Mouse (Mus musculus) midbrain, embryonic 15.5 days (tissue): ENCODE measurements around the gene 2210011C24Rik. TPM values are rescaled to one million over a fixed set of nuclear protein-coding genes. Genes with fewer than 3 reads are reported as not detected.
A peak's percentile ranks its signal among the peaks of the same experiment; 100 is the strongest.

Experiments used
- ATAC-seq: fragments of 200-750 bp; cut with Nextera tagmentation; replicated peaks from 2 replicates; pipeline ENCODE4 v1.8.0; 2017; ENCODE audit warnings: moderate TSS enrichment
- H3K27ac ChIP-seq: fragments of 300-500 bp; sonication (generic); 2 replicates; pipeline ENCODE4 v1.5.1; 2015; ENCODE audit warnings: mild to moderate bottlenecking, inconsistent platforms
- H3K27me3 ChIP-seq: fragments of 300-500 bp; sonication (generic); replicated peaks from 2 replicates; pipeline ENCODE4 v1.6.1; 2015; ENCODE audit warnings: inconsistent platforms
- H3K36me3 ChIP-seq: fragments of 300-500 bp; sonication (generic); replicated peaks from 2 replicates; pipeline ENCODE4 v1.6.1; 2015; ENCODE audit warnings: inconsistent platforms
- H3K4me1 ChIP-seq: fragments of 300-500 bp; sonication (generic); 2 replicates; pipeline ENCODE4 v1.6.1; 2015; ENCODE audit warnings: inconsistent platforms
- H3K4me2 ChIP-seq: fragments of 300-500 bp; sonication (generic); 2 replicates; pipeline ENCODE4 v1.6.1; 2015; ENCODE audit warnings: inconsistent platforms, mild to moderate bottlenecking, moderate library complexity
- H3K4me3 ChIP-seq: fragments of 300-500 bp; sonication (generic); 2 replicates; pipeline ENCODE4 v1.5.1; 2015; ENCODE audit warnings: mild to moderate bottlenecking, inconsistent platforms
- H3K9ac ChIP-seq: fragments of 300-500 bp; sonication (generic); 2 replicates; pipeline ENCODE4 v1.6.1; 2015; ENCODE audit warnings: mild to moderate bottlenecking, inconsistent platforms
- H3K9me3 ChIP-seq: fragments of 300-500 bp; sonication (generic); 2 replicates; pipeline ENCODE4 v1.6.1; 2016; ENCODE audit warnings: inconsistent platforms
- WGBS: fragments of 180-500 bp; shearing (Covaris S2); methylation state at CpG from one replicate; pipeline ENCODE4 v1.1.7; 2015; ENCODE audit warnings: mixed read lengths; 5-methylcytosine and 5-hydroxymethylcytosine counted together
- polyA plus RNA-seq: library from polyadenylated mRNA; unstranded; fragments of >200 nt; fragmentation: Nextera tagmentation; extraction: Ambion mirVana; gene quantifications from 2 replicates; pipeline ENCODE4 v1.2.1, GENCODE M21; 2015

The 2210011C24Rik gene
- polyA plus RNA-seq, 1 experiment from 2014 or later: 0.39 TPM

DNA sequence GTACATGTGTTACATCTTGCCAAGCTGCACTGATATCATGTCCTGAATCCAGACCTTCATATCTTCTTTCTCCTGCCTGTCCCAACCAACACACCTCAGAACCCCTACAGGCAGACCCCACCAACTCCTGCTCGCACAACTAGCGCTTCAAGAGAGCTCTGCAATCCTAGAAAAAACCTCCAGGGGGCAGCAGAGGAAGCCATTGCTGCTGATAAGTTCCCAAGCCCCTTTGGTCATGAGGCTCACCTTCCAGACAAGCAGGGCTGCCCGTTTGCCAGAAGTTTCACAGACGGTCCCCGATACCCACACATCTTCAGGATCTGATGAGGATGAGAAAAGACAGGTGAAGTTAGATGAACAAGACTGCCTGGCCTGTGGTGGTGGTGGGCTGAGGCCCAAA is 27.1 kb upstream of the 2210011C24Rik start:
- no peak overlapping the region for H3K9ac ChIP-seq
- H3K4me2 ChIP-seq: no peak overlapping the region
- WGBS: 10% methylated on average over 5 of the region's 5 CpGs
- H3K9me3 ChIP-seq: no peaks in the 10 kb centered on the region
- peaks cover 11% of the 10 kb centered on the region for H3K4me1 ChIP-seq
- no peak overlapping the region for H3K4me3 ChIP-seq
- no peak overlapping the region for H3K27ac ChIP-seq
- H3K27me3 ChIP-seq: peaks cover 43% of the 10 kb centered on the region
- H3K36me3 ChIP-seq: no peaks in the 10 kb centered on the region
- no peak for ATAC-seq

DNA sequence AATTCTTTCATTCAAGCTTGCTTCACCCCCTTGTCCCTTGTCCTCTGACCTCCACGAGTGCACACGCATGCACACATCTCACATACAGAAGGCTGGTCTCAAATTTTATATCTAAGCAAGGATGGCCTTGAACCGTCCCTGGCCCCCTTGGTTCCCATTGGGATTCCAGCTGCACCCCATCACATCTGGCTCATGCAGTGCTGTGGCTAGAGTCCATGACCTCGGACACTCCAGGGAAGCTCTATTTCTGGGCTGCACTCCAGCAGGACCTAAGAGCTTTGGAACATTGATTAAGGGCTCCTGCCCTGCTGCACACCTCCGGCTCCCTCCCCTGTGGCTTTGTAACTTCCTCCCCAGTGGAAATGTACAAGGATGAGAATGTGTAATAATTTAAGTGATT is 26.0 kb upstream of the 2210011C24Rik start:
- peaks cover 33% of the 10 kb centered on the region for H3K27me3 ChIP-seq
- no peak overlapping the region for H3K4me3 ChIP-seq
- ATAC-seq: no peak
- H3K4me2 ChIP-seq: no peak overlapping the region
- H3K4me1 ChIP-seq: peaks cover 11% of the 10 kb centered on the region
- H3K9ac ChIP-seq: no peak overlapping the region
- no peaks in the 10 kb centered on the region for H3K9me3 ChIP-seq
- no peak overlapping the region for H3K27ac ChIP-seq
- H3K36me3 ChIP-seq: no peaks in the 10 kb centered on the region
- 77% methylated on average over 5 of the region's 5 CpGs for WGBS

- Histone ChIP-seq H3K36me3 (no peaks in the 10 kb centered on the region), H3K9me3 (no peaks in the 10 kb centered on the region), H3K27me3 (no peaks in the 10 kb centered on the region), H3K4me3 (no peak overlapping the region), H3K27ac (no peak overlapping the region), H3K9ac (no peak overlapping the region), H3K4me2 (no peak overlapping the region), H3K4me1 (no peaks in the 10 kb centered on the region)
- 76% methylated on average over 4 of the region's 4 CpGs for WGBS
- ATAC-seq: no peak
Measured at GRCm38 (mm10) chr8:84032777-84033176, 20.8 kb upstream of the 2210011C24Rik start.

DNA sequence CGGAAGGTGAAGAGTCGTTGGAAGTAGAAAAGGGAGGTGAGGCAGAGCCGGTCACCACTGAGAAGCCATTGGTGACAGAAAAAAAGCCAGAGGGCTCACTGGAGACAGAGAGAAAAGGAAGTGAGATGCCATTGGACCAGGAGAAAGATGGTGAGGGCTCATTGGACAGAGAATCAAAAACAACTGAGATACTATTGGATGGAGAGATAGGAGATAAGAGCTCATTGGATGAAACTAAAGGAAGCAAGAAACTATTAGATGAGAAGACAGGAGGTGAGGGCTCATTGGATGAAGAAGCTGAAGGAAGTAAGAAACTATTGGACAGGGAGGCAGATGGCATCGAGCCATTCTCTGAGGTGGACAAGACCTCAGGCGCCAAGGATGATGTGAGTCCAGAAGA is 17.3 kb upstream of the 2210011C24Rik start:
- no peaks in the 10 kb centered on the region for H3K36me3 ChIP-seq
- H3K4me3 ChIP-seq: no peak overlapping the region
- H3K27me3 ChIP-seq: peaks cover 19% of the 10 kb centered on the region
- peaks cover 8% of the 10 kb centered on the region; the same call in 1 of the 2 replicates for H3K4me1 ChIP-seq
- H3K9me3 ChIP-seq: no peaks in the 10 kb centered on the region
- H3K4me2 ChIP-seq: no peak overlapping the region
- H3K27ac ChIP-seq: no peak overlapping the region
- 93% methylated on average over 5 of the region's 5 CpGs for WGBS
- no peak for ATAC-seq
- H3K9ac ChIP-seq: no peak overlapping the region

- peaks cover 26% of the 10 kb centered on the region for H3K27me3 ChIP-seq
- no peaks in the 10 kb centered on the region for H3K9me3 ChIP-seq
- H3K4me1 ChIP-seq: peaks cover 8% of the 10 kb centered on the region; the same call in 1 of the 2 replicates
- no peak overlapping the region for H3K4me2 ChIP-seq
- no peak overlapping the region for H3K27ac ChIP-seq
- no peaks in the 10 kb centered on the region for H3K36me3 ChIP-seq
- no peak overlapping the region for H3K9ac ChIP-seq
- no peak for ATAC-seq
- no peak overlapping the region for H3K4me3 ChIP-seq
- 15% methylated on average over 10 of the region's 10 CpGs for WGBS
Measured at GRCm38 (mm10) chr8:84027449-84027848, 15.5 kb upstream of the 2210011C24Rik start.

GRCm38 (mm10) chr8:84025863-84026262 is 13.9 kb upstream of the 2210011C24Rik start:
- ATAC-seq: peak; percentile 71
- H3K4me1 ChIP-seq: peaks cover 12% of the 10 kb centered on the region; the same call in 1 of the 2 replicates
- peak overlapping the region; percentile 52 for H3K4me3 ChIP-seq
- H3K27ac ChIP-seq: no peak overlapping the region
- H3K4me2 ChIP-seq: peak overlapping the region; percentile 96
- H3K9ac ChIP-seq: peak overlapping the region; percentile 40
- WGBS: under 1% methylated on average over 41 of the region's 41 CpGs
- H3K27me3 ChIP-seq: peaks cover 35% of the 10 kb centered on the region
- H3K9me3 ChIP-seq: no peaks in the 10 kb centered on the region
- no peaks in the 10 kb centered on the region for H3K36me3 ChIP-seq

DNA sequence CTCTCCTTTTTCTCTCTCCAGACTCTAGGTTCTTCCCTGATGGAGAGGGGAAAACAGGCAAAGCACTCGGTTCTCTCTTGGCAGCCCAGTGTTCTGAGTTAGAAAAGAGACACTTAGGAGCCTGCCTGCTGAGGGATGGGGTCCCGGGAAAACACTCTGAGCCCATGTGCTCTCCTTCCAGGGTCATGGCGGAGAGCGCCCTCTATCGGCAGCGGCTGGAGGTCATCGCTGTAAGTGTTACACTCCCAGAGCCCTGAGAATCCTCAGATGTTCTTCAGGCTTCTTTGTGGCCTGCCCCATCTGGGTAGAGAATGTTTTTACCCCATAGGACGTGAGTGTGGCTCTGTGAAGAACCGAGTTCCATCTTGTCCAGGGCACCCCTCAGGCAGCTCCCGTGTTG is 12.2 kb upstream of the 2210011C24Rik start:
- H3K9me3 ChIP-seq: no peaks in the 10 kb centered on the region
- H3K4me3 ChIP-seq: no peak overlapping the region
- H3K36me3 ChIP-seq: no peaks in the 10 kb centered on the region
- H3K9ac ChIP-seq: no peak overlapping the region
- WGBS: 13% methylated on average over 10 of the region's 10 CpGs
- H3K27me3 ChIP-seq: peaks cover 39% of the 10 kb centered on the region
- no peak for ATAC-seq
- H3K4me1 ChIP-seq: peaks cover 12% of the 10 kb centered on the region; the same call in 1 of the 2 replicates
- no peak overlapping the region for H3K27ac ChIP-seq
- H3K4me2 ChIP-seq: no peak overlapping the region

DNA sequence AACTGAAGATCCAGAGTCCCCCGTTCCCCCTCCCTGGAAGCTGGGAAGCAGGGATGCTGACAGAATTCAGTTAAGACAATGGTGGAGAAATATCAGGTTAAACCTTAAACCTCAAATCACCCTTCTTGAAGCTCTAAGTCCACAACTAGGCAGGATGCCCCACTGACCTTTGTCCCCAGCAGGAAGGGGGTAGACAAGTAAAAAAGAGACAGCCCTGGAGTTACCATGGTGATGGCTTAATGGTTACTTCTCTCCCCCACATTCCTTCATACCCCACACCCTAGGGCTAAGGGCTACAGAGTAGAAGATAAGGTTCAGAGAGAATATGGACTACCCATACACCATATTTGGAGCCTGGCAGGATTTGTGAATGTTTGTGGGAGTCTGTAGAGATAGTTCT is 11.7 kb upstream of the 2210011C24Rik start:
- ATAC-seq: no peak
- no peaks in the 10 kb centered on the region for H3K9me3 ChIP-seq
- H3K4me3 ChIP-seq: no peak overlapping the region
- H3K4me2 ChIP-seq: no peak overlapping the region
- WGBS: 82% methylated on average over 1 of the region's 1 CpGs
- H3K27me3 ChIP-seq: peaks cover 39% of the 10 kb centered on the region
- no peak overlapping the region for H3K9ac ChIP-seq
- H3K4me1 ChIP-seq: peaks cover 12% of the 10 kb centered on the region; the same call in 1 of the 2 replicates
- H3K36me3 ChIP-seq: no peaks in the 10 kb centered on the region
- no peak overlapping the region for H3K27ac ChIP-seq

- H3K36me3 ChIP-seq: no peaks in the 10 kb centered on the region
- no peak overlapping the region for H3K9ac ChIP-seq
- no peak overlapping the region for H3K4me2 ChIP-seq
- no peak overlapping the region for H3K27ac ChIP-seq
- H3K9me3 ChIP-seq: no peaks in the 10 kb centered on the region
- H3K4me3 ChIP-seq: no peak overlapping the region
- WGBS: 58% methylated on average over 5 of the region's 5 CpGs
- peaks cover 39% of the 10 kb centered on the region for H3K27me3 ChIP-seq
- no peak for ATAC-seq
- peaks cover 12% of the 10 kb centered on the region; the same call in 1 of the 2 replicates for H3K4me1 ChIP-seq
Measured at GRCm38 (mm10) chr8:84023085-84023484, 11.1 kb upstream of the 2210011C24Rik start.

GRCm38 (mm10) chr8:84021569-84021968 is 9.6 kb upstream of the 2210011C24Rik start:
- no peaks in the 10 kb centered on the region for H3K9me3 ChIP-seq
- H3K27ac ChIP-seq: no peak overlapping the region
- H3K4me2 ChIP-seq: no peak overlapping the region
- peaks cover 29% of the 10 kb centered on the region for H3K27me3 ChIP-seq
- ATAC-seq: no peak
- no peak overlapping the region for H3K9ac ChIP-seq
- whole genome bisulfite sequencing: 36% methylated on average over 12 of the region's 12 CpGs
- H3K36me3 ChIP-seq: no peaks in the 10 kb centered on the region
- no peak overlapping the region for H3K4me3 ChIP-seq
- peaks cover 12% of the 10 kb centered on the region; the same call in 1 of the 2 replicates for H3K4me1 ChIP-seq

DNA sequence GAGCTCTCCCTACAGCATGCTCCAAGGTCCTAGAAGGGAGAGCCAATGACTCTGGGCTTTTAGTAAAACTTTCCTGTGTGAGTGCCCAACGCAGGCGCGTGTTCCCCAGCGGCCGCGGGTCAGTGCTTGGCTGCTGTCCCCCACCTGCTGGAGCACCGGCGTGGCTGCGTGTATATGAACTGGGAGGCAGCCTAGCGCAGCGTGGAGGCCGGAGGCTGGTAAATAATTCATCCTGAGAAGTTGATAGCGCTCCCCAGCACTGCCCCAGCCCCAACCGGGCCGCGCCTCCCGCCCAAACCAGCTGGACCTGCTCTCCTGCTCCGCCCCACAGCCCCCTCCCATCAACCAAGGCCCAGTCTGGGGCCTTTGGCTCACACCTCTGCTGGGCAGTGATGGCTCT is 9.1 kb upstream of the 2210011C24Rik start, which contains the start of gene Palm3:
Gene Palm3, plus strand, starts transcription at position 376 of the 400 bp plus-strand sequence.
- 10% methylated on average over 18 of the region's 18 CpGs for WGBS
- Histone ChIP-seq H3K9me3 (no peaks in the 10 kb centered on the region), H3K27ac (no peak within 1 kb of the TSS), H3K4me1 (peaks cover 8% of the 10 kb centered on the region; the same call in 1 of the 2 replicates), H3K36me3 (no peaks in the 10 kb centered on the region), H3K4me3 (no peak within 1 kb of the TSS), H3K4me2 (no peak within 1 kb of the TSS), H3K27me3 (peaks cover 25% of the 10 kb centered on the region), H3K9ac (no peak within 1 kb of the TSS)
- ATAC-seq: no peak

GRCm38 (mm10) chr8:84019738-84020137 is 7.8 kb upstream of the 2210011C24Rik start:
- ATAC-seq: no peak
- Histone ChIP-seq H3K36me3 (no peaks in the 10 kb centered on the region), H3K9me3 (no peaks in the 10 kb centered on the region), H3K4me3 (no peak overlapping the region), H3K4me1 (peaks cover 4% of the 10 kb centered on the region; the same call in 1 of the 2 replicates), H3K4me2 (no peak overlapping the region), H3K27me3 (peaks cover 21% of the 10 kb centered on the region), H3K9ac (no peak overlapping the region), H3K27ac (no peak overlapping the region)
- WGBS: 87% methylated on average over 9 of the region's 9 CpGs

DNA sequence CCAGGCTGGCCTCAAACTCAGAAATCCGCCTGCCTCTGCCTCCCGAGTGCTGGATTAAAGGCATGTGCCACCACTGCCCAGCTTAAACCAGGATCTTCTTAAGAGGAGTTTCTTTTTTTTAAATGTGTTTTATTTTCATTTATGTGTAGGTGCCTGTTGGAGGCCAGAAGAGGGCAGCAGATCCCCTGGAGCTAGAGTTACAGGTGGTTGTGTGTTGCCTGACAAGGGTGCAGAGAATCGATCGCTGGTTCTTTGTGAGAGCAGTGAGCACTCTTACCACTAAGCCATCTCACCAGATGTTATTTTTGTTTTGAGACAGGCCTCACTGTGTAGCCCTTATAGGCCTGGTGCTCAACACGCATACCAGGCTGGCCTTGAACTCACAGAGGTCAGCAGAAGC is 3.9 kb upstream of the 2210011C24Rik start:
- peaks cover 19% of the 10 kb centered on the region for H3K4me1 ChIP-seq
- H3K27ac ChIP-seq: no peak overlapping the region
- no peak overlapping the region for H3K4me3 ChIP-seq
- no peak overlapping the region for H3K4me2 ChIP-seq
- no peaks in the 10 kb centered on the region for H3K36me3 ChIP-seq
- 93% methylated on average over 5 of the region's 5 CpGs for WGBS
- H3K9ac ChIP-seq: no peak overlapping the region
- no peak for ATAC-seq
- no peaks in the 10 kb centered on the region for H3K9me3 ChIP-seq
- H3K27me3 ChIP-seq: peaks cover 30% of the 10 kb centered on the region
